Mouse (Mus musculus) CD8-positive naive resting alpha-beta T cell, adult 2 months (primary cell): ENCODE data around the gene Ptprcap.

Experiments used
- DNase-seq, 2 experiments: peaks; one replicate each; pipeline ENCODE4 v3.0.0; 2022; ENCODE audit warnings: low read depth in 2 of 2, low spot score in 2 of 2

The Ptprcap gene

DNA sequence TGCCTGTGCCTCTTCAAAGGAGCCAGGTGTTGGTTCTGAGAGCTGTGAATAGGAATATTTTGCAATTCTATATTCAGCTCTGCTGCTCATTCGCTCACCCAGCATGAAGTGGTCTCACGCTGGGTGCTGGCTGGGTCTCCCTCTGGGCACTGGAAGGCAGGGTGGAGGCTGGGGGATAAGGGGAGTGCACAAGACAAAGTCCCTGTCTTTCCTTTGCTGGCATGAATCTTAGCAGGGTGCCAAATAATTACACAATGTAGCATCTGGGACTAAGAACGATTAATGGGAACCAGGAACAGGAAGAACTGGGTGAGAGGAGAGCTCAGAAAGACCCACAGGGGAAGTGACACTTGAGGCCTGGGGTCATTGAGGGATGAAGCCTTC lies 6.4 kb upstream of the Ptprcap start:
- no peak for DNase-seq

DNA sequence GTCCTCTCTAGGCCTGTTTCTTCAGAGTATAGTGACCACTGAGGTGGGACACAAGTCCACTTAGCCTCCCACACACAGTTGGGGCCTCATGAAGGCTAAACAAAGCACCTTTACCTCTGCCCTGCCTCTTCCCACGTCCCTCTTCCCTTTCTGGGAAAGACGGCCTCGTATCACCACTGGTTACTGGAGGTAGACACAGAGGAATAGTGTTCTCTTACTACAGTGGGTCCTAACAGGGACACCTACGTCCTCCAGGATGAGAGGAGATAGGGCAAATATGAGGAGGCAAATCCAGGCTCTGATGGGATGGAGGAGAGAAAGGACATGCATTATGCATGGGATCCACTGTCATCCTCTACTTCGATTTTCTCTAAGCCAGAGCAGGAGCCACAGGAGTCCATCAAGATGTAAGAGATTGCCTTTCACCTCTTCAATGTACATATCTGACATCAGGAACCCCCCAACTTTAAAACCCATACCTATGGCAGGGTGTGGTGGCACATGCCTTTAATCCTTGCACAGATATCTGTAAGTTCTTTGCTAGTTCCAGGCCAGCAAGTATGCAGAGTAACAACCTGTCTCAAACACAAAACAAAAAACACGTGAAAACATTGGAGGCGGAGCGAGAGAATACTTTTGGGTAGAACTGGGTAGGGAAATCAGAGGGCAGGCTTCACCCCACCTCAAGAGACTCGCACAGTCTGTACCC lies 5.5 kb upstream of the Ptprcap start:
- no peak for DNase-seq

DNA sequence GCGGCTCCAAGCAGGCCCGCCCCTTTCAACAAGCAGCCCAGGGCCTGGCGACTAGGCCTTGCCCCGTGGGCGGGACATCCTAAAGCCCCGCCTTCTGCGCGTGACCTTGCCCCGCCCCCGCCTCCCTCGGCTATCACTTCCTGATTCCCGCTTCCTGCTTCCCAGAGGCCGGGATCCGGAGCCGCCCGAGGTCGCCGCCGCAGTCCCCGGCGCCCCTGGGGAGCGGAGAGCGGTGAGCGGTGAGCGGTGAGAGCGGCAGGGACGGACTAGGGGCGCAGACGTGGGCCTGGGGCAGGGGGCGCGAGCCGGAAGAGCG lies 5.0 kb upstream of the Ptprcap start, which contains the start of gene Coro1b:
TSS of gene Coro1b (plus strand) at position 129 of the 316 bp plus-strand sequence.
- peak; percentile 86 to 87 for DNase-seq

DNA sequence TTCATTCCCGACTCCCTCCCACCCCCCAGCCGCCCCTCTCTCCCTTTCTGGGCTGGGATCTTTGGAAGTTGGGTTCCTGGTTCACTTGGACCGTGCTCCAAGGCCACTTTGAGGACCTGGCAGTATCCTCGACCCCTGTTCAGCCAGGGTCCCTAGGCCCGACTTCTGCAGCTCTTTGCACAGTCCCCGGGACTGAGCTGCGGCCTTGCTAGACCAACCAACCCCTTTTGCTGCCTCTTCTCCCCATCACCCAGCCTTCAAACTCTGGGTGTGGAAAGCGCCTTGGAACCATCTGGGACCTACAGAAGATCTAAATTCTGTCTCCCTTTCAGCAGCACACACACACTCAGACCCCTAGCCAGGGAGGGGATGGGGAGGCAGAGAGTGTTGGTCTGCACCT lies 4.6 kb upstream of the Ptprcap start:
- no peak for DNase-seq

DNA sequence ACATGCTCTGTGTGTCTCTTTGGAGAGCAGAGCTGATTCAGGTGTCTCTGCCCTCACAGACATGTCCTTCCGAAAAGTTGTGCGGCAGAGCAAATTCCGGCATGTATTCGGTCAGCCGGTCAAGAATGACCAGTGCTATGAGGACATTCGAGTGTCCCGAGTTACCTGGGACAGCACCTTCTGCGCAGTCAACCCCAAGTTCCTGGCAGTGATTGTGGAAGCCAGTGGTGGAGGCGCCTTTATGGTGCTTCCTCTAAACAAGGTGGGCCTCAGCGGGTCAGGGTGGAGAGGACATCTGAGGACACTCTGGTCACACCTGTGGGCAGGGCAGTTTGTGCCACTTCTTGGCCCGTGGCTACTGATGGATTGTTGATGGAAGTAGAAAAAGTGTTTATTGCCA lies 4.1 kb upstream of the Ptprcap start:
- DNase-seq = no peak

DNA sequence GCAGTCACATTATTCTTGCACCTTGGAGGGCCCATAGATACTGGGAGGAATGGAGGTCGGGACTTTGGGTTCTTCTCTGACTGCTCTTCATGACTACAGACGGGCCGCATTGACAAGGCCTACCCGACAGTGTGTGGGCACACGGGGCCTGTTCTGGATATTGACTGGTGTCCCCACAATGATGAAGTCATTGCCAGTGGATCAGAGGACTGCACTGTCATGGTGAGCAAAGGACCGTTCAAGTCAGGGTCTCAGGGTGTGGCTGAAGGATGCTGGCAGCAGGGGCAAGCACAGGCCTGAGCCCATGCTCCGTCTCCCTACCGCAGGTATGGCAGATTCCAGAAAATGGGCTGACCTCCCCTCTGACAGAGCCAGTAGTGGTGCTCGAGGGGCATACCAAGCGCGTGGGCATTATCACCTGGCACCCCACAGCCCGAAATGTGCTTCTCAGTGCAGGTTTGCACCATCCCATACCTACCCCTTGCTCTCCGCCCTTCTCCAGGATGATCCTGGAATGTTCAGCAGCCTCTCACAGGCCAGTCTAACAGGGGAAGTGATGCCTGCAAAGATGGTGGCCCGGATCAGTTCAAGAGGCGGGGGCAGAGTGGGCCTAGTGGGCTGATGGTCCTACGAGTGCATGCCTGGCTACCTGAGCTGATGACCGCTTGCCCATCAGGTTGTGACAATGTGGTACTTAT lies 3.5 kb upstream of the Ptprcap start:
- no peak for DNase-seq

DNA sequence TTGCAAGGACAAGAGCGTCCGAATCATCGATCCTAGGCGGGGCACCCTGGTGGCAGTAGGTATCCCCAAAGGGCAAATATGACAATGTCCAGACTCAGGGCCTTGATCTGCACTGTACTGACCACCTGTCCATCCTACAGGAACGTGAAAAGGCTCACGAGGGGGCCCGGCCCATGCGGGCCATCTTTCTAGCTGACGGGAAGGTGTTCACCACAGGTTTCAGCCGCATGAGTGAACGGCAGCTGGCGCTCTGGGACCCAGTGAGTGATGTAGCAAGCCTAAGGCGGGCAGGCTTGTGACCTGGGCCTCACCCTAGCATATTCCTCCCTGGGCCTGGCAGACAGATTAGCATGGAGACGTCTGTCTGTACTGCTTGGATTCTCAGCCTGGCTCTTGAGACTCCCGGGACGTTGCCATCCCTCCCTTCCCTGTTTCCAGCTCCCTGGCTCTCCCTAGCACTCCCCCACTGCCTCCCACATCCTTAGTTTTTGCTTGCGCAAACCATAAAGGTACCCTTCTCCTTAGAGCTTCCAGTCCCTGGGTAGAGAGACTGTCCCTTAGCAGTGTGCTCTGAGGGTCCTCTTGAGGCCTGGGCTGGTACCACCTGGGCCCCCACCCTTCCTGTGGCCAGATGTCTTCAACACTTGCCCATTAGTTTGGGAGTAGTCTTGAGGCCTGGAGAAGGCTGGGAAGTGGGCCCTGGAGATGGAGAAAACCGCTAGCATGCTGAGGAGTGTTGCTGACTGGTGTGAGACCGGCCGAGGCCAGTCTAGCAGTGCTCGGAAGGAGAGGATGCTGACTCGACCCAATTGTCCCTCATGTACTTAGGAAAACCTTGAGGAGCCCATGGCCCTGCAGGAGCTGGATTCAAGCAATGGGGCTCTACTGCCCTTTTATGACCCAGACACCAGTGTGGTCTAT lies 2.6 kb upstream of the Ptprcap start:
- no peak for DNase-seq

DNA sequence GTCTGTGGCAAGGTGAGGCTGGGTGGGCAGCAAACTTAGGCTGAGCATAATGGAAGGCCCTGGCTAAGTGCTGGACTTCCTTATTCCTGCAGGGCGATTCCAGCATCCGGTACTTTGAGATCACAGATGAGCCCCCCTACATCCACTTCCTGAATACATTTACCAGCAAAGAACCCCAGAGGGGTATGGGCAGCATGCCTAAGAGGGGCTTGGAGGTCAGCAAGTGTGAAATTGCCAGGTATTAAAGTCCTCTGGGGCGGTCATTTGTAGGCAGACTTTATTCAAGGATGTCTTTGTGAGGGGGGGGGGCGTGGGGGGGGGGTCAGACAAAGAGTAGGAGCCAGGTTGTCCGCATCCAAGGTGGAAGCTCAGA lies 1.9 kb upstream of the Ptprcap start:
- no peak for DNase-seq

DNA sequence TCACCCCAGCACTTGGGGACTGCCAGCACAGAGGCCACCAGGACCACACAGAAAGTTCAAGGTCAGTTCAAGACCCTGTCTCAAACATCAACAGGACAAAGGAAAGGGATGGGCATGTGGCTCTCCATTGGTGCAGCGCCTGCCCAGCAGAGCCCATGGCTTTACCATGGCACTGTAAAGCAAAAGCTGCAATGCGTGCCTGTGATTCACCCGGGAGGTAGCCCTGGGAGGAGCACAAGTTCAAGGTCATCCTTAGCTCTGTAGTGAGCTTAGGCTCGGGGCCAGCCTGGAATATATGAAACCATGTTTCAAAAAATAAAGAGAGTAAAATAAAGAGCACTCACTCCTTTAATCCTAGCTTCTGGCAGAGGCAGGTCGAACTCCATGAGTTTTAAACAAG lies 1.5 kb upstream of the Ptprcap start:
- no peak for DNase-seq

DNA sequence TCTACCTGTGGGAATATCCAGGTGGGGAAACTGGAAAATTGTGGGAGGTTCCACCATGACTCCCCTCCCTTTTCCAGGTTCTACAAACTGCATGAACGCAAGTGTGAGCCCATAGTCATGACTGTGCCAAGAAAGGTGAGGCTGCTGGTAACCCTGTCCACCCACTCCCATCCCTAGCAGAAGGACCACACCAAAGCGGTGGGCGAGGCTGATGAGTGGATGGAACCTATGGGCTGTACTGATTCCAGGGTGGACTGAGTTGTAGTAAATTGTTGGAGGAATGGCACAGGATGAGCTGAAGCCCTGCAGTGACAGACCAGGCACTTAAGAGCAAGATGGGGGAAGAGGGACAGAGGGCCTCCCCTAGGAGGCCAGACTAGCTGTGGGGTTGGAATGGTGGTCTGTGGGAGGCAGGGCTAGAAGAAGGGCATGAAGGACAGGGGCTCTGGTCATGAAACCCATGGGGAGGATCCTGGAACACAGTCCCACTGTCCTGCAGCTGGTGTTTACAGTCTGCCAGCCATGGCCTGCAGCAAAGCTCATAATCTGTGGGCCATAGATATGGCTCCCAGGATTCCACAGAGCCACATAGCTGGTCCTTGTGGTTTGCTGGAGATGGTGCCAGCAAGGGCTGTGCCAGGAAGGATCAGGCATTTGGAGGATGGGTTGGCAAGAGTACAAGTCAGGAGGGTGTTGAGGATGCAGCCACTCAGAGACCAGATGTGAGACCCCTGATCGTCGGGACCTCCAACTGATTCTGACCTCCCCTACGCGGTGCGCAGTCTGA lies 766 bp upstream of the Ptprcap start:
- DNase-seq = no peak

DNA sequence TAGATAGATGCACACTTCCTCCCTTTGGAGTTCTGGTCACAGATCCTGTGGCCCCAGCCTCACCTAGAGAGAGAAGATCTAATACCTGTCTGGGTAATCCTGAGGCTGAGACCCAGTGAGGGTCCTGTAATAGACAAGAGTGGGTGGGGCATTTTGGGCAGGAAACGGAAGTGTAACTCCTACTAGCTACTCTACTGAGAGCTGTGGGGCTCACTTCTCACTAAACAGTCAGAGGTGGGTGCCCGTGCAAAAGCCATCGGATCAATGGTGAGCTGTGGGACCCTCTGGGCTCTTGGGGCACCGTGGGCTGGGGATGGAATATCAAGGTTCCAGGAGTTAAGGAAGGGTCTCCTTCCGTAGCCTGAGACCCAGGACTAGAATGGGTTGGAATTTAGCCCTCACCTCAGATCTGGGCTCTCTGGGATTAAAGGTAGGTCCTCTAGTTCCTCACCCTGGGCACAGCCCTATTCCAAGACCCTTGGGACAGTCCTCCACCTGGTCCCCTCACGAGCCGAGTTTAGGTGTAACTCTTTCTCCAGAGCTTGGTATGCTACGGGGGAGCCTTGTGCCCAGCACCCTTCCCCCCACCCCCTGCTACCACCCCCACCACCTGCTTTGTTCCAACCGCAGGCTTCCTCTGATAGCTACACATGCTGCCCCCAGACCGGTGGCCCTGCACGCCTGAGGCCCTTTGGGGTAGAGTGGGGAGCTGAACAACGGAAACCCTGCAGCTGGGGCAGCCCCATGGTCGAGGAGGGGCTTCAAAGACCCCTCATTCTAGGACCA lies 1.2 kb downstream of the Ptprcap start:
- peak; percentile 39 to 47 for DNase-seq

DNA sequence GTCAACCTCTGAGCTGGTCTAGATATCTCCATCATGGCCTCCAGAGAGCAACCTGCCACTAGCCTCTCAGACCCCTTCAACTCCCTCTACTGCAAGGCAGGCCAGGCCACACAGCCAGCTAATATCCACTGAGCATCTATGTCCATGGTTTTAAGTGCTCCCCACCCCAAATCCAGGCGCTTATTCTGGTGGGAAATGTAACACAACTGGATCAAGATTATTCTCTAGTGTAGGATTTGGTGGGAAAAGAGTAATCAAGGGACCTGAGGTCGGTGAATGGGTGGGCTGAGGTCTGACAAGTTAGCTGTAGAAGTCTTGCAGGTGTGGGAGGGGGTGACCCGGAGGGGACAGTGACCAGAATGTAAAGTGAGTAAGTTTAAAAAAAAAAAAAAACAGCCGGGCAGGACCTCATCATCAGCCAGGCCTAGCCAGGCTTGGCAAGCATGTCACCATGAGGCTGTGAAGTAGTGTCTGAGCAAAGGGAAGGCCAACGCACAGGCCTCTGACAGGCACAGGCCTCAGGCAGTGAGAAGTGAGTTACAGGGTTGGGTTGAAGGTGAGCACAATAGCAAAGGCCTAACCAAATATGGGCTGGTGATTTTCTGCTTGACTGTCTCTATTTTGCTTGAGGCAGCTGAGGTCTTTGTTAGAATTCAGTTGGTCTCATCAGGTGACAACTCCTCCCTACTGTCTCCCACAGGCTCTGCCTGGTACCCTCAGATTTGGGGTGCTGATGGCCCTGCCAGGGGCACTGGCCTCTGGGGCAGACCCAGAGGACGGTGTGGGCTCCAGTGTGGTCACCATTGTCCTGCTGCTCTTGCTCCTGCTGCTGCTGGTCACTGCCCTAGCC lies 2.0 kb downstream of the Ptprcap start:
- no peak for DNase-seq

DNA sequence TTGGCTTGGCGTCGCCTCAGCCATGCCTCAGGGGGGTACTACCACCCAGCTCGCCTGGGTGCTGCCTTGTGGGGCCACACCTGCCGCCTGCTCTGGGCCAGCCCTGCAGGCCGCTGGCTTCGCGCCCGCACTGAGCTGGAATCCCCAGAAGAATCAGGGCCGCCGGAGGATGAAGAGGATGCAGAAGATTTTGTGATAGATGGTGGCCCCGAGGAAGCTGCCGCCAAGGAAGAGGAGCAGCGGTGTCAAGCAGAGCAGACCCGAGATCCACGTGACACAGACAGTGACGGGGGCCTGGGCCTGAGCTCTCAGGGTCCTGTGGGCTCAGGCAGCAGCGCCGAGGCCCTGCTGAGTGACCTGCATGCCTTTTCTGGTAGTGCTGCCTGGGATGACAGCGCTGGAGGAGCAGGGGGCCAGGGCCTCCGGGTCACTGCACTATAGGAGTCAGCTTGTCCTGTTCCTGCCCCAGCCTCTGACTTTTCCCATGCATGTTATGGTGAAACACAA lies 2.7 kb downstream of the Ptprcap start:
- DNase-seq = no peak

DNA sequence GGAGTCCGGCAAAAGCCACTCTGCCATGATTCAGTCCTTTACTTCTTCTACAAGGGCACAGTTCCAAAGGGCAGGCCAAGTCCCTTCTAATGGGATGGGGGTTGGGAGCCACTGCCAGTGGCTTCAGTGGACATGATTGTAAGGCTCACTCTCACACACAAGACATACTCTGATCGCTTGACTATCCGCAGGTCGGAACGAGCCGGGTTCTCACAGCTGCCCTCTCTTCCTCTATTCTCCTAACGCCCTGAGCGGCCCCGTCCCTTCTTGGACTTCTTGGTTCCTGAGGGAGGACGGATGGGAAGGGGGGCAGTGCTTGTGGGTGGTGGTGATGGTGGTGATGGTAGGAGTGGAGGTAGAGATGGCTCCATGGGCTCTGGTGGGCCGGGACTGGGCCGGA lies 3.4 kb downstream of the Ptprcap start:
- DNase-seq = no peak

DNA sequence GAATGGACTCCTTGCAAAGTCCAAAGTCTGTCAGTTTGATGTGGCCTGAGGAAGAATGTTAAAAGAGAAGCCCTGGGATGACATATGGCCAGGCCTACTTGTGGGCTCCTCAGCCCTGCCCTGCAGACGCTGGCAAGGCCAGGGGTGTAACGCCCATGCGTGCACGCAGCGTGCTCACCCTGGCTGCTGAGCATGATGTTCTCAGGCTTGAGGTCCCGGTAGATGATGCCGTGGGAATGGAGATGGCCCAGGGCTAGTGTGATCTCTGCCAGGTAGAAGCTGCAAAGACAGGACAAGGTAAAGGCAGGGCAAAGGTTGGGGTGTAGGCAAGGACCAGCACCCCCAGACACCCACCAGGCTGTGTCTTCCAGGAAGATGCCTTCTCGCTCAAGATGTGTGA lies 5.6 kb downstream of the Ptprcap start:
- DNase-seq = no peak

DNA sequence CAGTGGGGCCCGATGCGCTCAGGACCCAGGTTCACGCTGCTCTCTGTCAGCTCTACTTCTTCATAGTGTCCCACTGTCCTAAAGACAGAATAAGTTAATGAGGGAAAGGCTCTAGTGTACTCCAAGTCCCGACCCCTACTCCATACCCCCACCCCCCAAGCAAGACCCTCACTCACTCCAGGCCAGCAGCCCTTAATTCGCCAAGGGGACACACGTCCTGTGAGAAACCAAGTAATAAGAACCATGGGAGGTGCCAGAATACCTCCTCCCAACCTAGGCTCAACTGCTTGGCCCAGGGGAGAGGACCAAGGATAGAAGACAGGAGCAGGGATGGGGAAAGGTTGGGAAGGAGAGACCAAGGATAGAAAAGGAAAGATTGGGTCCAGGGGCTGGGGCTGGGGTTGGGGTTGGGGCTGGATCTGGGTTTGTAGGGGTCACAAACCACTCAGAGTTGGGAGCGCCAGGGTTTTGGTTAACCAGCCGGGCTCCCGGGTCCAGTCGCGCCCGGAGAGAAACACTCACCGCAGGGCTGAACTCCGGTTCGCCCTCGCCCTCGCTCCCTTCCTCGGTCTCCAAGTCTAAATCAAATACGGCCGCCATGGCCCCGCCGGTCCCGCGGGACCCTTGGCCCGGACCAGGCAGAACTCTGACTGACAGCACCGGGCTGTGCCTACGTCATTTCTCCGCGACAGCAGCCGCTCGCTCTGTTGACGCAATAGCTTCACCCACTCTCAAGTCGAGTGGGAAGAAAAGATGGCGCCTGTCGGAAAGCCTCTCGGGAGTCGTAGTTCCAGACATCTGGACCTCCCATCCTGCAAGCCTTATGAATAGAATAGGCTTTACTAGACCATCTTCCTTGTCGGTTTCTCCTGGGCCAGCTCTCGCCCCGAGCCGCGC lies 9.5 kb downstream of the Ptprcap start, which contains the start of gene Rps6kb2:
TSS of gene Rps6kb2 (minus strand) at position 709 of the 897 bp plus-strand sequence.
- peak; percentile 88 to 95 for DNase-seq

DNA sequence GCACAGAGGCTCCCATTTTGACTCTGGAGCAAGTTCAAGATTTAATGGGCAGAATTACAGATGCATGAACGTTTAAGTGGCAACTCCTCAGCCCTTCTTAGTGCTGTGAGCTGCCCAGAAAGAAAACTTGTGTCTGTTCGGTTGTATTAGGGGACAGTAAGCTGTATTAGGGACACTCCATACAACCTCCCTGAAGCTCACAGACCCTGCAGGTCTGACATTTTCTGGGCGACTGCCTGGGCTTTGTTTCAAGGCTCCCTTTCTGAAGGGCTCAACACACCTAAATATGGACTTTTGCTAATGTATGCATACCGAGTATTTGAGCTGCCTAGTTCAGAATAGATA lies 10.1 kb downstream of the Ptprcap start:
- no peak for DNase-seq

DNA sequence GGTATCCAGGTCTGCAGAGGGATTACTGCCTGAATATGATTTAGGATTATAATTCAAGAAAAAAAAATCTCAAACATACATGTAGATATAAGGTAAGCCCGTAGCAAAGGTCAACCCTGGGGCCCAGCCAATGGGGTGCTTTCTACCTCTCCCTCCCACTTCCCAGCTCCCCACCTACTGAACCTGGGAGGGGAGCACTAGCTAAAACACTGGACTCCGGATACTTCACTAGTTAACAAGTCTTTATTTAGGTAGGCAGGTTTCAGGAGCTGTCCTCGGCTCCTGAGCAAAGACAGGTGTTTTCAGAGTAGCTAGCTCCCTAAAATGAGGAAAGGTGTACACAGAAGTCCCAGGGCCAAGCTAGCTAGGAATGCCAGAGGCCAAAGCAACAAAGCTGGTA lies 10.7 kb downstream of the Ptprcap start:
- DNase-seq = no peak
